Mouse (Mus musculus): ENCODE results near the gene Gm44511.
"Not testable (repeated sequence)": the region's sequence is repeated elsewhere in the genome, so short reads cannot be mapped to it uniquely, and the experiment has no call there.

The Gm44511 gene

GRCm38 (mm10) chr6:128798772-128799143 is 27.4 kb downstream of the Gm44511 start:
- DNase-seq, result peak; percentile 82

- DNase-seq, result no peak
These were observed 28.0 kb downstream of the Gm44511 start for GRCm38 (mm10) chr6:128797936-128798771.

GRCm38 (mm10) chr6:128797185-128797905 is 28.8 kb downstream of the Gm44511 start:
- no peak for DNase-seq

- no peak for DNase-seq
These were observed 29.7 kb downstream of the Gm44511 start for GRCm38 (mm10) chr6:128796321-128796955.

GRCm38 (mm10) chr6:128793734-128794133 is 32.4 kb downstream of the Gm44511 start:
- DNase-seq, result no peak

GRCm38 (mm10) chr6:128790491-128790994 is 35.6 kb downstream of the Gm44511 start:
- DNase-seq, result not testable (repeated sequence)

- DNase-seq, result no peak
These were observed 37.0 kb downstream of the Gm44511 start, which contains the start of gene Klrb1c for GRCm38 (mm10) chr6:128789115-128789514. Klrb1c (minus strand) TSS chr6:128789215.

GRCm38 (mm10) chr6:128788517-128788916 is 37.6 kb downstream of the Gm44511 start:
- DNase-seq, result no peak

GRCm38 (mm10) chr6:128786396-128786795 is 39.7 kb downstream of the Gm44511 start:
- not testable (repeated sequence) for DNase-seq

- no peak for DNase-seq
These were observed 56.4 kb downstream of the Gm44511 start for GRCm38 (mm10) chr6:128769481-128770253.

GRCm38 (mm10) chr6:128768047-128768446 is 58.1 kb downstream of the Gm44511 start:
- no peak for DNase-seq

- DNase-seq, result peak; percentile 70
These were observed 59.4 kb downstream of the Gm44511 start for GRCm38 (mm10) chr6:128766486-128767254.

- no peak for DNase-seq
These were observed 60.9 kb downstream of the Gm44511 start for GRCm38 (mm10) chr6:128765211-128765610.

GRCm38 (mm10) chr6:128764598-128764997 is 61.5 kb downstream of the Gm44511 start:
- DNase-seq, result no peak

- DNase-seq, result peak; percentile 95
These were observed 62.2 kb downstream of the Gm44511 start for GRCm38 (mm10) chr6:128763736-128764523.

GRCm38 (mm10) chr6:128762892-128763670 is 63.0 kb downstream of the Gm44511 start:
- not testable (repeated sequence) for DNase-seq

GRCm38 (mm10) chr6:128761144-128761540 is 65.0 kb downstream of the Gm44511 start:
- DNase-seq, result no peak

- DNase-seq, result peak; percentile 88
These were observed 65.5 kb downstream of the Gm44511 start for GRCm38 (mm10) chr6:128760416-128761143.

- DNase-seq, result peak; percentile 94
These were observed 66.1 kb downstream of the Gm44511 start for GRCm38 (mm10) chr6:128760016-128760415.

Measured in kidney, postnatal 10 days (tissue).